Mouse (Mus musculus) mouse embryonic stem cell (cell line): ENCODE measurements around the gene Clic6.

Experiments used
- in situ Hi-C, 2 experiments: fragments of 300-500 bp; cut with MboI; formaldehyde crosslinking; loops; 1 replicate in 1 of 2; 3 replicates in 1 of 2; pipeline ENCODE4 v1.14.3; 2019 to 2020; ENCODE audit warnings: low sequenced_read_pairs in 2 of 2, low pct_unique_long_range_greater_than_20kb in 1 of 2, mixed read lengths in 1 of 2; ENCODE audit not compliant: unreplicated experiment in 1 of 2

Gene Clic6

DNA sequence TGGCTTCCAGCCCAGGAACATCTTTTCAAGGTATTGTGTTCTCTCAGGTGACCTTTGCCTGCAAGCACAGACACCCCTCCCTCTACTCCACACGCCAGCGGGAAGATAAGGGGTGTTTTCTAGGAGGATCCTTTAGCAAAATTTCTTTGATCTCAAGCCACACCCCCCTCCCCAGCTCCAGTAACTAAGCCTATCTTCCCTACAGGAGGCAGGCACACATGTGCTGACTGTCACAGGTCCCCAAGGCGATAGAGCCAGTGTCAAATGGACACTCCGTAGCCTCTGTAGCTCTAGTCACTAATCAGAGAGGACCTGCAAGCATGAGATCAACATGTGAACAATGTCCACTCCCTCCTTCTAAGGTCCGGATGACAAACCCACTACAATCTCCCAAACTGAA, 80.6 kb downstream of the Clic6 start:
- in situ Hi-C loops, result no loop called here

DNA sequence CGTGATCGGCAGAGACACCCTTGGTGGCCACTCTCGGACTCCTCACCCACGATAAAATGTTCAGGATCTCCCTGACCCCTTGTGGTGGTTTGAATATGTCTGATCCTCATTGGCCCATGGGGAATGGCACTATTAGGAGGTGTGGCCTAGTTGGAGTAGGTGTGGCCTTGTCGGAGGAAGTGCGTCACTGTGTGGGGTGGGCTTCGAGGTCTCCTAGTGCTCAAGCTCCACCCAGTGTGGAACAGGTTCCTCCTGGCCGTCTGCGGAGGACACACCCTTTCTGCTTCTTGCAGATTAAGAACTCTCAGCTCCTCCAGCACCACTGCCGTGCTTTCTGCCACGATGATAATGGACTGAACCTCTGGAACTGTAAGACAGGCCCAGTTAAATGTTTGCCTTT, 85.7 kb downstream of the Clic6 start:
- in situ Hi-C loops, result no loop called here

DNA sequence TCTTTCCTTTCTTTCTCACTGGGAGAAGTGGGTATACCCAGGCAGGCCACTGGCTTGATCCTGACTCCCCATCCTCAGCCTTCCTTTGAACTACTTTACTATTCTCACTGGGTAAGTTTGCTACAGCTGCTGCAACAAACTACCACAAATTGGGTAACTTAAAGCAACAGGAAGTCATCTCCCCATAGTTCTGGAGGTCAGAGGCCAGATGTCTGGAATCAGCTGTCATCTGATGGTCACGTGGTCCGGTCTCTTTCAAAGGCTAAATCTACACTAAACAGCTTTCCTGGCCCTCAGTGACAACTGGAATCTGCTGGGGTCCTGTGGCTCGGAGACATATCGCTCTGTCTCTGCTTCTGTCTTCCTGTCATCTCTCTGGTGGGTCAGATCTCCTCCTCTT, 87.7 kb downstream of the Clic6 start:
- in situ Hi-C loops, result no loop called here

DNA sequence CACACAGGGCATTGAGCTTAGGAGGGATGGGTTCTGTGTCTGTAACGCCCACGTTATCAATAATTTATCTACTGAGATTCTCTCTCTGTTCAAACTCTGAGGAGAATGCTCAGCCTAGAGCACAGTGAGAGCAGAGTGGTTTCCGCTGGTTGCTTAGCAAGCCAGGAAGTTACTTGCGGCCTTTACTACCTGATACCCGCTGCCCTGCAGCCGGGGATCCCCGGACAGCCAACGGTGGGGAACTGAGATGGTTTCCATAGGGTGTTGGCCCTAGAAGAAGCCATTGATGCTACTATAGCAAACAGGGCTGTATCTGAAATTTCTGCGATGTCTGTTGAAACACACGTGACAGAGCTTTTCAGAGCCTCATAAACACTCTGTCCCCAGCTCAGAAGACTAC, 90.3 kb downstream of the Clic6 start:
- in situ Hi-C loops, result no loop called here

DNA sequence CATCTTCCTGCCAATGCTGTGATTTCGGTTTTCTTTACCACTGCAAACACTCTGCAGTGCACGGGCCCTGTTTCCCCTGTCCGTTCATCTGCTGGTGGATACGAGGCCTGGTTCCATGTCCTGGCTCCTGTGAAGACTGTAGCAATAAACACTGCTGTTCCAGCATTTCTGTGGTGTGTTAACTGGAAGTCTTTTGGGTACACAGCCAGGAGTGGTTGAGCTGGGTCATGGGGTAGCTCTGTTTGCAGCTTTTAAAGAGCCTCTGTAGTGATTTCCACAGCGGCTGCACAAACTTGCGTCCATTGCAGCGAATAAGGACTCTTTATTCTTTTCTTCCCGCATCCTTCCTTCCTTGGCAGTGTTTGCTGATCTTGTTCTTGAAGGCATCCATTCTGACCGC, 91.8 kb downstream of the Clic6 start:
- in situ Hi-C loops, result no loop called here

DNA sequence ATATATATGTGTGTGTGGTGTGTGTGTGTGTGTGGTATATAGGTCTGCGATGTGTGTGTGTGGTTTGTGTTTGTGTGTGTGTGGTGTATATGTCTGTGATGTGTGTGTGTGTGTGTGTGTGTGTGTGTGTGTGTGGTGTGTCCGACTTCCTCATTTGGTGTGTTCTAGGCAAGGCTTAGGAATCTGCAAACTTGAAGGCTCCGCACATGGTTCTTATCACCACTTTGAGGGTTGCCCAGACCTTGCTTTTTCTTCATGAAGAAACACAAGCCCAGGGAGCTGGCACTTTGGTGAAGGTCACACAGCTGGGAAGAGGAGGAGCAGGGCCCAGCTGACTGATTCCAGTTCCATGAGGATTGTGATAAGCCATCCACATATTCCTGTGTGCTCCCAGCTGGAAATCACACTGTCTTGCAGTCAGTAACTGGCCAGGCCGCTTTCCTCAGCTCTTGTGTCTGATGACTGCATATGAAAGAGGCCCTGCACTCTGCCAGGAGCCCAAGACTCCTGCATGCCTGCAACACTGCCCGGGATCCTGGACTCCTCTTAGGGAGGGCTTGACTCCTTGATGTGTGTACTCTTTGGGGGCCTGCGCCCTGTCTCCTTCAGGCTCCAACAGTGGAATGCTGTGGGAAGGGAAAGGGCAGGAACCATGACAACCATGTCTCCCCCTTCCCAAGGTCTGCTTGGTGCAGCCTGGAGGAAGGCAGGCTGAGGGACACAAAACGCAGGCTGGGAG, 93.5 kb downstream of the Clic6 start:
- in situ Hi-C loops, result no loop called here

DNA sequence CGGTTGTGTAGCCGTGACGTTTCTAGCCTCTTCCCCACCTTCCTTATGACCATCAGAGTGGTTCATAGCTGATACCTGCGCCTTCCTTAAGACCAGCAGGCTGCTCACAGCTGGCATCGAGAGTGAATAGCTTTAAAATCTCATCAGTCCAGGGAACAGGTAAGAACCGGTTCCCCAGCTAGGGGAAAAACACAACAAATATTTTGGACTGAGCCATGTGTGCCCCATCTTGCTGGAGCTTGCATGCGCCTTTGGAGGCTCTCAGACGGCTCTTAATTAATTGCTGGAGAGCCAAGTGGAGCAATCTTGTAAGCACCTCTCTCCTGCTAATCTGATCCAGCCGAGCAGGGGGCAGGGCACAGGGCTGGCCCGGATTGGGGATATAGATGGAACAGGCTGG, 95.4 kb downstream of the Clic6 start:
- in situ Hi-C loops, result no loop called here

DNA sequence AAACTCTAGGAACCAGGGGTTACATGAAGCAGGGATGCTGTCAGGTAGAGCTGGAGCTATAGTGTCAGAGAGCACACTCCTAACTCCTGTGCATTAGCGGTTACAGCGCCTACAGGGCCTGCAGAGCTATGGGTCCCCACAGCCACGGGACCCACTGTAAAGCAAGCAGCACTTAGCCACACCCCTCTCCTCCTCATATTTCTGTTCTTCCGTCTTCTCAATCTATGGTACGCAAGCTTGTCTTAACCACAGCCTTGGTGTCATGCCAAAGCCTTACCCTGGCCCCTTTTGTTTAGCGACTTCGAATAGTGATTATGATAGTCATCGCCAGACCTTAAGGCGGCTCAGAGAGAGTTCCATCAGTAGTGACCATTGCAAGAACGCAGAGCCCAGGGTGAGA, 96.2 kb downstream of the Clic6 start:
- in situ Hi-C loops, result no loop called here

DNA sequence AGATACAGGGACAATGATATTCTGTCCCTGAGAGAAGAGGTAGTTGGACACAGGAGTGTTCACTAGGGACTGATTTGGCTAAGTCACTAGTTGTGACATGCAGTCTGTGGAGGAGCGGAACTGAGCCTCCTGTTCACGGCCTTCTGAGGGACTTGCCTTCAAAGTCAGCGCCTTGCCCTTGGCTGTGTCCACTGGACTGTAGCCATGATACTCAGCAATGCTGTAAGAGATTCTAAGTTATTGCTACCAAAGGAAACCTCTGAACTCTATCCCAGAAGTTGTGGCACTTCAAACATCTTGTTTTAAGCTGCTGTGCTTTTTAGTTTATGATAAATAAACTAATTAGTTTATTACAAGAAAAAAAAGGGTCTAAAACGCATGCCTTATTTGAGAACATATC, 102.3 kb downstream of the Clic6 start:
- in situ Hi-C loops, result no loop called here
